29 mouse cellular contexts compared by ENCODE assay signal in the genomic region with DNA sequence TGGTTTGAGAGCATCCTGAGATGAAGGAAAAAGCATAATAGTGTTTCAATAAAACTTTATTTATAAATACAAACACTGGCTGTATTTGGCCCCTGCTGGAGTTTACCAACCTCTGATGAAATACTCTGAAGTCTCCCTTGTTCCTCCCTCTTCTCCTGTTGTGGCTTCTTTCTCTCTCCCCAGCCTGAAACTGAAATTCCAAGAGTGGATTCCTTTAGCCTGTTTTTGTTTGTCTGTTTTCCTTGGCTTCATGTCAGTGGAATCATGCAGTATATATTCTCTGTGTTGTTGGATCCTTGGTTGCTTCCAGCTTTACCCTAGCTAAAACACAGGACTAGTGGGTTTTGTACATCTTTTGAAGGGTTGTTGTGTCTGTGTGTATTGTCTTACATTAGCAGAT. TPM values are rescaled to one million over a fixed set of nuclear protein-coding genes. Genes with fewer than 3 reads are reported as not detected.
DNase-seq lines count a peak whose midpoint lies in the region; ATAC-seq lines count a peak whose summit lies in the region.
"Had no signal": no experiment of that assay in that cellular context is flagged by ENCODE, and none has a peak within 500 bp of the region (broad histone marks: within the 10 kb centered on the region; RNA-seq: fewer than 3 reads in every experiment).

No protein-coding gene starts in this region.

- ATAC-seq in heart, embryonic 11.5 days (replicated peaks; ENCODE audit: insufficient number of reproducible peaks, low FRiP score, low TSS enrichment): no peak
- no peak for ATAC-seq in kidney, embryonic 14.5 days (ENCODE audit: low FRiP score, low TSS enrichment)
- ATAC-seq: activated CD4-positive, CD25-positive, alpha-beta regulatory T cell, adult 4 months; CD4-positive, CD25-positive, alpha-beta regulatory T cell, adult 4 months; forebrain, embryonic 14.5 days; forebrain, embryonic 16.5 days; Patski had no signal

- no peak for DNase-seq in heart, embryonic 10.5 days (ENCODE audit: low spot score)
- DNase-seq in 3T3-L1 (ENCODE audit: low read depth, low spot score): peak; percentile 60
- DNase-seq in Muller cell, postnatal 12 days (ENCODE audit: inconsistent ontology term): peak; percentile 17
- peak; percentile 64 for DNase-seq in adipocyte (ENCODE audit: low spot score)
- no peak for DNase-seq in ovary, postnatal 10 days (ENCODE audit: low spot score)
- DNase-seq: adrenal gland, adult 2 months; adrenal gland, postnatal 10 days; adrenal gland, postnatal 25 days; B cell, adult 2 months; cerebellum, adult 11 months; cerebellum, adult 18-20 months; cerebellum, adult 8-10 months; cerebellum, adult 9-11 months; cerebellum, postnatal 14 days; cerebellum, postnatal 36 days; embryo, embryonic 11 days had no signal

- H3K4me1 ChIP-seq in heart, embryonic 10.5 days: peaks cover 65% of the 10 kb centered on the region
- H3K4me1 ChIP-seq in heart, embryonic 11.5 days (ENCODE audit: control insufficient read depth, insufficient read depth, low read length): peaks cover 42% of the 10 kb centered on the region
- H3K4me1 ChIP-seq in kidney, embryonic 14.5 days (ENCODE audit: control insufficient read depth, insufficient read depth, low read length): peaks cover 34% of the 10 kb centered on the region

- H3K9me3 ChIP-seq in heart, embryonic 10.5 days: no peaks in the 10 kb centered on the region
- H3K9me3 ChIP-seq in heart, embryonic 11.5 days (replicated peaks; ENCODE audit: control insufficient read depth, low read length): no peaks in the 10 kb centered on the region; the same call in 1 of the 2 replicates
- no peaks in the 10 kb centered on the region for H3K9me3 ChIP-seq in kidney, embryonic 14.5 days (ENCODE audit: control insufficient read depth, low read length)
- H3K9me3 ChIP-seq: embryonic facial prominence, embryonic 13.5 days; embryonic facial prominence, embryonic 15.5 days; forebrain, embryonic 10.5 days; forebrain, embryonic 12.5 days; G1E had no signal

- peak overlapping the region; percentile 75; the same call in 1 of the 2 replicates for H3K27ac ChIP-seq in heart, embryonic 10.5 days
- H3K27ac ChIP-seq in heart, embryonic 11.5 days (ENCODE audit: low read depth, low read length): no peak overlapping the region
- H3K27ac ChIP-seq in kidney, embryonic 14.5 days (ENCODE audit: low read depth, low read length): no peak overlapping the region
- H3K27ac ChIP-seq: embryonic facial prominence, embryonic 13.5 days; embryonic facial prominence, embryonic 15.5 days; forebrain, embryonic 10.5 days; forebrain, embryonic 12.5 days had no signal

- no peak overlapping the region for H3K4me2 ChIP-seq in heart, embryonic 11.5 days
- H3K4me2 ChIP-seq in kidney, embryonic 14.5 days (replicated peaks; ENCODE audit: low read depth, low read length): no peak overlapping the region
- H3K4me2 ChIP-seq: embryonic facial prominence, embryonic 13.5 days; embryonic facial prominence, embryonic 15.5 days; forebrain, embryonic 12.5 days had no signal

- H3K36me3 ChIP-seq in heart, embryonic 10.5 days: peaks cover 22% of the 10 kb centered on the region
- peaks cover 6% of the 10 kb centered on the region for H3K36me3 ChIP-seq in heart, embryonic 11.5 days (ENCODE audit: control insufficient read depth, insufficient read depth, low read length)
- no peaks in the 10 kb centered on the region; the same call in 1 of the 2 replicates for H3K36me3 ChIP-seq in kidney, embryonic 14.5 days (ENCODE audit: control insufficient read depth, insufficient read depth, low read length)
- H3K36me3 ChIP-seq: G1E had no signal

- H3K4me3 ChIP-seq in heart, embryonic 10.5 days: no peak overlapping the region
- H3K4me3 ChIP-seq in heart, embryonic 11.5 days (ENCODE audit: low read depth, low read length): no peak overlapping the region
- no peak overlapping the region for H3K4me3 ChIP-seq in kidney, embryonic 14.5 days (ENCODE audit: low read length)
- H3K4me3 ChIP-seq: embryonic facial prominence, embryonic 13.5 days; embryonic facial prominence, embryonic 15.5 days; erythroblast, embryonic 14.5 days; forebrain, embryonic 10.5 days; forebrain, embryonic 12.5 days had no signal

- no peak overlapping the region for H3K9ac ChIP-seq in heart, embryonic 11.5 days (ENCODE audit: low read depth, low read length)
- H3K9ac ChIP-seq in kidney, embryonic 14.5 days (ENCODE audit: low read depth, low read length): no peak overlapping the region
- H3K9ac ChIP-seq: embryonic facial prominence, embryonic 13.5 days; embryonic facial prominence, embryonic 15.5 days; forebrain, embryonic 12.5 days had no signal

- H3K27me3 ChIP-seq in heart, embryonic 10.5 days (ENCODE audit: insufficient read depth, poor library complexity, severe bottlenecking): no peaks in the 10 kb centered on the region
- H3K27me3 ChIP-seq in heart, embryonic 11.5 days (ENCODE audit: control insufficient read depth, insufficient read depth, low read length): no peaks in the 10 kb centered on the region
- no peaks in the 10 kb centered on the region for H3K27me3 ChIP-seq in kidney, embryonic 14.5 days (ENCODE audit: control insufficient read depth, insufficient read depth, low read length)
- H3K27me3 ChIP-seq: embryonic facial prominence, embryonic 13.5 days; embryonic facial prominence, embryonic 15.5 days; Patski had no signal

RNA-seq across cellular contexts. Expression of a gene that starts 16.5 kb away (rescaled TPM):
- 53.2 and 61.8 TPM in 2 replicates for polyA plus RNA-seq in heart, embryonic 10.5 days (2016; fragmentation: Nextera tagmentation; extraction: Ambion mirVana)
- polyA plus RNA-seq in heart, embryonic 11.5 days (2014; fragmentation: Nextera tagmentation; extraction: Ambion mirVana): 67.1 and 82.0 TPM in 2 replicates
- polyA plus RNA-seq in kidney, embryonic 14.5 days (2014; fragmentation: Nextera tagmentation; extraction: Ambion mirVana): 65.8 and 80.8 TPM in 2 replicates

Comparison
In these comparisons a context has a peak if more than half of its experiments do, and no peak if none do; other contexts are left out.
1. DNase-seq: peak in 3T3-L1 (single experiment), Muller cell, postnatal 12 days (single experiment) and adipocyte (single experiment); none in heart, embryonic 10.5 days (single experiment) and ovary, postnatal 10 days (single experiment).